Mouse (Mus musculus): ENCODE results near the gene Rpl36a.

Rpl36a gene

GRCm38 (mm10) chrX:134589836-134590235, 4.4 kb downstream of the Rpl36a start:
- in situ Hi-C loops (cut with MboI; ENCODE audit: unreplicated experiment in 2 of 2) = no loop called here

DNA sequence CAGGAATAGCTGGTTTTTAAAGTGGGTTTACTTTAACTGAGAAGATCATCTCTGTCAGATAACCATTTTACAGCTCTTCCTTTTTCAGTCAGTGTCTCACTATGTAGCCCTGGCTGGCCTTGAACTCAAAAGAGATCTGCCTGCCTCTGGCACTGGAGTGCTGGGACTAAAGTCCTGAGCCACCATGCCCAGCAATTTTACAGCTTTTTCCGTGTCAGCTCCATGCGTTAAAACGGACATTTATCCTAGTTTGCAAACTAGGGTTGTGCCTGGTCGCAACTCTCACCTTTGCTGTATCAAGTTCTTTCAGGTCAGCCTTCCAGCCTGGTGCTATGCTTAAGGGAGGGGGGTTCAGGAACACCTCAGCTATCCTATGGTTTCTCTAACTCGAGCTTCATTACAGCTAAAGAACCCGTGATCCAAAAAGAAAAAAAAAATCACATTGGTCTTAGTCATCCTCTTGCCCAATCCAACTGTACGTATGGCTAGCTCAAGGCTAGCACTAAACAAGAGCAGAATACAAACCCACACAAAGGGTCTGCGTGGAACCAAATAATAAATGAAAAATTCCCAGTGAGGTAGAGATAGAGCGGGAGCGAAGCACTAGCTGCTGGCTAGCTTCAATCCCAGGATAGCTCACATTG, 14.6 kb downstream of the Rpl36a start:
- in situ Hi-C loops (cut with MboI; ENCODE audit: unreplicated experiment in 2 of 2) = loop anchor here (5.0 to 25.0 kb wide), 5 partner anchors 38 to 487 kb away; no protein-coding TSS in a partner anchor

DNA sequence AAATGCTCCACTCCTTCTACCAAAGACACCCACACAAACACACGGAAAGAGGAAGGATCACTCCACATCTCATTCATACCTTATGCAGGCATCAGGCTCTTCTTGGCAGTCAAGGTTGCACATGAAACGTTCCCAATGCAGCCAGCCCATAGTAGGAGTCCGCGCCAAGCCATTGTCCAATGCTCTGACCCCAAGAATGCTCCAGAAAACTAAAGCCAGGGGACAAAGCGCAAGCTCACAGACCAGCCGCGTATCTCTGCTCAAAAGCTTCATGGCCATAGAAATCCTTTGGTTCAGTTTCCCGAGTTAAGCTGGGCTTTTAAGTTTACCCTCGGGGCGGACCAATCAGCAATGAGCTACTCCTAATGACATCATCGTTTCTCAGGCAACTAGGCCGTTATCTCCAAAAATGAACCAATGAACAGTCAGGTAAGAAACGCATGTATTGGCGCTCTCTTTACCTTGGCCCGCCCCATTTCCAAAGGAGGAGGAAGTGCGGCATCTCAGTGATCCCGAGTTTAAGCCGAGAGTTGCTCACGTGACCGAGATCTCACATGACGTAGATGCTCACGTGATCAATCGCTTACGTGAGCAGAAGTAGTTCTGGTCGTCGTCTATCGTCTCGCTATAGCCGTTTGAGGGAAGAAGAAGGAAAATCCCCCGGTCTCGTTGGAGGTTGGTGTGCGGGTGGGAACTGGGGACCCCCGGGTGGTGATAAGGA, 15.4 kb downstream of the Rpl36a start, which contains the start of the genes Gla and Hnrnph2:
Gla (minus strand) TSS at position 467 of the 721 bp plus-strand sequence.
Hnrnph2 (plus strand) TSS at position 521 of the 721 bp plus-strand sequence.
- in situ Hi-C loops (cut with MboI; ENCODE audit: unreplicated experiment in 2 of 2) = loop anchor here (5.0 to 25.0 kb wide), 5 partner anchors 39 to 486 kb away; no protein-coding TSS in a partner anchor

DNA sequence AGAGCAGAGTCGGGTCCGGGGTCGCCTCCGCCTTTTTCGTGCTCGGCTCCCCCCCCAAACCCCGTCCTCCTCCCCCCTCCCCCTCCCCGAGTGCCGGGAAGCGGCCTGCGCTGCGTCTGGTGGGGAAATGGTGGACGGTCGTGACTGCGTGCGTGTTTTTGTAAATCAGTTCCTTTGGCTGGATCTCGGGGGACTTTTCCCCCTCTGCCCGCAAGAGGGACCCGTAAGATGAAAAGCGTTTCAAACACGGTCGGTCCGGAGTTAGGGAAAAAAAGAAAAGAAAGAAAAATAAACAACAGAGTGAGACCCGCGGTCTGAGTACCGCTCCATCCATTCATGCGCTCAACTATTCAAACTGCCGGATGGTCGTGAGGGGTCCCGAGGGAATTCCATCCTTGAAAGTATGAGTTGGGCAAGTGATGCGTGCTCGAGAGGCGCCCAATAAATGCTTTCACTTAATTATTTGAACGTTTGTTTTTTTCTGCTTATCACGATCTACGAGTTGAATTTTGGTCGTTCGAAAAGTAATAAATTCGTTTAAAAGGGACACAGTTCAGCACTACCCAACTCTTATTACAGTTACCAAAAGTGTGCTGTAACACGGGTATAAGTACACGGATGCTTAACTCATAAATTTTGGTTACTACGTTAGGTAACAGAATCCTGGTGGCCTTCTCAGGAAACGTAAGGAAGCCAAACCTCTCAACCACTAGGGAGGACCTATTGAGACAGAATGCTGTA, 16.1 kb downstream of the Rpl36a start:
- in situ Hi-C loops (cut with MboI; ENCODE audit: unreplicated experiment in 2 of 2) = loop anchor here (5.0 to 25.0 kb wide), 5 partner anchors 39 to 486 kb away; no protein-coding TSS in a partner anchor

- in situ Hi-C loops (cut with MboI; ENCODE audit: unreplicated experiment in 2 of 2) = loop anchor here (10.0 to 25.0 kb wide), 3 partner anchors 272 to 478 kb away; no protein-coding TSS in a partner anchor
These were observed 24.0 kb downstream of the Rpl36a start for GRCm38 (mm10) chrX:134609472-134609871.

GRCm38 (mm10) chrX:134610984-134611383, 25.5 kb downstream of the Rpl36a start:
- in situ Hi-C loops (cut with MboI; ENCODE audit: unreplicated experiment in 2 of 2) = loop anchor here (10.0 to 25.0 kb wide), 4 partner anchors 114 to 666 kb away; no protein-coding TSS in a partner anchor

GRCm38 (mm10) chrX:134612285-134612959, 27.0 kb downstream of the Rpl36a start:
- in situ Hi-C loops (cut with MboI; ENCODE audit: unreplicated experiment in 2 of 2) = loop anchor here (10.0 to 25.0 kb wide), 4 partner anchors 112 to 668 kb away; no protein-coding TSS in a partner anchor

DNA sequence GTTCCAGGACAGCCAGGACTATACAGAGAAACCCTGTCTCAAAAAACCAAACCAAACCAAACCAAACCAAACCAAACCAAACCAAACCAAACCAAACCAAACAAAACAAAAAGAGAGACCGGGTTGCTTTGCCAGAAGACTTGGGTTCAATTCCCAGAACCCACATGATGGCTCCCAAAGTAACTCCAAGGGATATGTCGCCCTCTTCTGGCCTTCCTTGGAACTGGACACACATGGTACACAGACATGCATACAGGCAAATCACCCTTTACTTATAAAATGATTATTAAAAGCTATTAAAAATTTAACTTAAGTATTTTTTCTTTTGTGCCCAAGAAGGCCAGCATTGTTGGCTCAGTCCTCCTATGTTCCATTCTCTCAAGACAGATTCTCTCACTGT, 28.9 kb downstream of the Rpl36a start:
- in situ Hi-C loops (cut with MboI; ENCODE audit: unreplicated experiment in 2 of 2) = loop anchor here (10.0 to 25.0 kb wide), 4 partner anchors 110 to 670 kb away; no protein-coding TSS in a partner anchor

DNA sequence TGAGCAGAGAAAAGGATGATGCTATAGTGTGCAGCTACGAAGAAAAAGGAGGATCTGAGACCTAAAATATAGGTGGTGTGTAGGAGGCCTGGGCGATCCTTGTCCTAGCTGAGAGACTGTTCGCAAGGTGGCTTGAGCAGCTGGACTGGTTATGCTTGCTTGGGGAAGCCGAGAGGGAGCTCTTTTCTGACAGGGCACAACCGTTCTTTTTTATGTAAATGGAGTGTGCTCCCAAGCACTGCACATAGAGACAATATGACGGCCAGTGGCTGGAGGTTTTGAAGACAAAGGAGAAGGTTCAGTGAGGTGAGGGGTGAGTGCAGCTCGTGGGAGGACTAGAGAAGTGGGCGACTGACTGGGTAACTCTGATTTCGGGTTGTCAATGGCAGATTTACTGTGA, 34.2 kb downstream of the Rpl36a start:
- in situ Hi-C loops (cut with MboI; ENCODE audit: unreplicated experiment in 2 of 2) = loop anchor here (10.0 to 25.0 kb wide), 4 partner anchors 105 to 675 kb away; no protein-coding TSS in a partner anchor

- in situ Hi-C loops (cut with MboI; ENCODE audit: unreplicated experiment in 2 of 2) = loop anchor here (25.0 kb wide), 2 partner anchors 283 to 467 kb away; no protein-coding TSS in a partner anchor
These were observed 34.9 kb downstream of the Rpl36a start for GRCm38 (mm10) chrX:134620254-134620865.

GRCm38 (mm10) chrX:134621685-134622084, 36.2 kb downstream of the Rpl36a start:
- in situ Hi-C loops (cut with MboI; ENCODE audit: unreplicated experiment in 2 of 2) = loop anchor here (25.0 kb wide), 2 partner anchors 284 to 466 kb away; no protein-coding TSS in a partner anchor

GRCm38 (mm10) chrX:134623350-134623749, 37.9 kb downstream of the Rpl36a start:
- in situ Hi-C loops (cut with MboI; ENCODE audit: unreplicated experiment in 2 of 2) = loop anchor here (25.0 kb wide), 2 partner anchors 286 to 464 kb away; no protein-coding TSS in a partner anchor

GRCm38 (mm10) chrX:134628200-134628599, 42.7 kb downstream of the Rpl36a start:
- in situ Hi-C loops (cut with MboI; ENCODE audit: unreplicated experiment in 2 of 2) = no loop called here

DNA sequence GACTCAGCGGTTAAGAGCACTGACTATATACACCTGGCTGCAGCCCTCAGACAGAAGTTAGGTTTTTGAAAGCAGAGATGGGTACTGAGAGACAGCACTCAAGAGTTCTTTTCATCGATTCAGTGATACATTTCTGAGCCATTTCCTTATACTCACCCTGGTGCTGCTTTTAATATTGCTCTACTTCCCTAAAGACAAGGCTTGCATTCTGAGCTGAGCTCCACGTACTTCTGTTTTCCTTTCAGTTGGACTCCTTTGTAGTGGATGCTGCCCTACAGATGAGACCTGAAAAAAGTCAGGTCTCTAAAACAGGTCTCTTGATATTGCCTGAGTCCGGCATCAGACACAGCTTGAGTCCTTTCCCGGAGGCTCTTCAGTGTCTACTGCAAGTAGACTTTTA, 47.3 kb downstream of the Rpl36a start:
- in situ Hi-C loops (cut with MboI; ENCODE audit: unreplicated experiment in 2 of 2) = no loop called here

DNA sequence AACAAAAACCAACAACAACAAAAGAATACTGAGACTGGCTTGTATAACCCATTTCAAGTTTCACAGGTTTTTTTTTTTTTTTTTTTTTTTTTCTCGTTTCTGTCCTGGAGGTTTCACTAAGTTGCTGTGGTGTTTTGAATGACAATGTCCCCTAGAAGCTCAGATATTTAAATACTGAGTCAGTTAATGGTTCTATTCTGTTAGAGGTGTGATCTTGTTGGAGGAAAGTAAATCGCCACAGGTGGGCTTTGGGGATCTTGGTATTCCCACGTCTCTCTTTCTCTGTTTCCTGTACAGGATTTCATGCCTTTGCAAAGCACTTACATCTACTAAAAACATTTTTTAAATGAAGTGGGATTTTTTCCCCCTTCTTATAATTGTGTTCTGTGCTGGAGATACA, 49.7 kb downstream of the Rpl36a start:
- in situ Hi-C loops (cut with MboI; ENCODE audit: unreplicated experiment in 2 of 2) = no loop called here

- in situ Hi-C loops (cut with MboI; ENCODE audit: unreplicated experiment in 2 of 2) = no loop called here
These were observed 50.4 kb downstream of the Rpl36a start for GRCm38 (mm10) chrX:134635860-134636259.

All from v-Abl transformed pro-B cells (cell line).